Mouse (Mus musculus) stomach, postnatal 0 days (tissue): ENCODE data around the gene Lrrc23. TPM values are rescaled to one million over a fixed set of nuclear protein-coding genes. Genes with fewer than 3 reads are reported as not detected.

ENCODE experiments used
- ATAC-seq: fragments of 200-750 bp; cut with Nextera tagmentation; 2 replicates; pipeline ENCODE4 v1.8.0; 2017; ENCODE audit not compliant: low FRiP score, low TSS enrichment
- DNase-seq: peaks from one replicate; pipeline ENCODE4 v3.0.0-alpha.2; 2016; ENCODE audit warnings: low spot score
- H3K27ac ChIP-seq: fragments of 300-500 bp; sonication (generic); replicated peaks from 2 replicates; pipeline ENCODE4 v1.5.1; 2014; ENCODE audit warnings: mild to moderate bottlenecking, control low read depth
- H3K27me3 ChIP-seq: fragments of 300-500 bp; sonication (generic); 2 replicates; pipeline ENCODE4 v1.6.1; 2014; ENCODE audit warnings: low read length; ENCODE audit not compliant: control insufficient read depth, insufficient read depth
- H3K36me3 ChIP-seq: fragments of 300-500 bp; sonication (generic); 2 replicates; pipeline ENCODE4 v1.6.1; 2014; ENCODE audit warnings: low read length, mixed read lengths; ENCODE audit not compliant: control insufficient read depth, insufficient read depth
- H3K4me1 ChIP-seq: fragments of 300-500 bp; sonication (generic); replicated peaks from 2 replicates; pipeline ENCODE4 v1.6.1; 2014; ENCODE audit warnings: antibody characterized with exemption; ENCODE audit not compliant: control insufficient read depth, insufficient read depth
- H3K4me2 ChIP-seq: fragments of 300-500 bp; sonication (generic); replicated peaks from 2 replicates; pipeline ENCODE4 v1.6.1; 2014; ENCODE audit warnings: low read depth, mild to moderate bottlenecking, control low read depth, moderate library complexity
- H3K4me3 ChIP-seq: fragments of 300-500 bp; sonication (generic); 2 replicates; pipeline ENCODE4 v1.5.1; 2014; ENCODE audit warnings: low read depth, low read length, control low read depth
- H3K9ac ChIP-seq: fragments of 300-500 bp; sonication (generic); 2 replicates; pipeline ENCODE4 v1.6.1; 2014; ENCODE audit warnings: mild to moderate bottlenecking, low read length, control low read depth, mixed read lengths
- H3K9me3 ChIP-seq: fragments of 300-500 bp; sonication (generic); 2 replicates; pipeline ENCODE4 v1.6.1; 2016; ENCODE audit warnings: low read length; ENCODE audit not compliant: control insufficient read depth
- CTCF ChIP-seq: IDR thresholded peaks from 2 replicates; pipeline ENCODE4 v1.5.1; 2016; ENCODE audit warnings: antibody characterized with exemption, low read depth, mild to moderate bottlenecking, moderate library complexity
- EP300 ChIP-seq: optimal IDR thresholded peaks from 2 replicates; pipeline ENCODE3; 2016; ENCODE audit warnings: antibody characterized with exemption
- WGBS: fragments of 180-500 bp; shearing (Covaris S2); extraction: QIAGEN DNeasy Blood & Tissue Kit; methylation state at CpG from one replicate; pipeline ENCODE4 v1.1.7; 2014; 5-methylcytosine and 5-hydroxymethylcytosine counted together
- polyA plus RNA-seq: library from polyadenylated mRNA; unstranded; fragments of >200 nt; fragmentation: Nextera tagmentation; extraction: Ambion mirVana; gene quantifications from 2 replicates; pipeline ENCODE4 v1.2.1, GENCODE M21; 2015

Gene Lrrc23
- 0.19 and 0.28 TPM in 2 replicates for polyA plus RNA-seq

- WGBS: 2% methylated on average over 23 of the region's 23 CpGs
- no peaks in the 10 kb centered on the region for H3K9me3 ChIP-seq
- H3K4me3 ChIP-seq: peak within 1 kb of the TSS; percentile 33
- DNase-seq: no peak
- H3K36me3 ChIP-seq: no peaks in the 10 kb centered on the region
- H3K4me1 ChIP-seq: no peaks in the 10 kb centered on the region
- H3K9ac ChIP-seq: peak within 1 kb of the TSS; percentile 45; the same call in 1 of the 2 replicates
- ATAC-seq: peak; percentile 34
- H3K27me3 ChIP-seq: no peaks in the 10 kb centered on the region; the same call in 1 of the 2 replicates
- TF ChIP-seq EP300: no peak
- H3K27ac ChIP-seq: no peak within 1 kb of the TSS
- H3K4me2 ChIP-seq: peak within 1 kb of the TSS; percentile 58
Observed at GRCm38 (mm10) chr6:124779222-124779983, at the start of gene Lrrc23. Lrrc23 (minus strand) TSS chr6:124779727.

DNA sequence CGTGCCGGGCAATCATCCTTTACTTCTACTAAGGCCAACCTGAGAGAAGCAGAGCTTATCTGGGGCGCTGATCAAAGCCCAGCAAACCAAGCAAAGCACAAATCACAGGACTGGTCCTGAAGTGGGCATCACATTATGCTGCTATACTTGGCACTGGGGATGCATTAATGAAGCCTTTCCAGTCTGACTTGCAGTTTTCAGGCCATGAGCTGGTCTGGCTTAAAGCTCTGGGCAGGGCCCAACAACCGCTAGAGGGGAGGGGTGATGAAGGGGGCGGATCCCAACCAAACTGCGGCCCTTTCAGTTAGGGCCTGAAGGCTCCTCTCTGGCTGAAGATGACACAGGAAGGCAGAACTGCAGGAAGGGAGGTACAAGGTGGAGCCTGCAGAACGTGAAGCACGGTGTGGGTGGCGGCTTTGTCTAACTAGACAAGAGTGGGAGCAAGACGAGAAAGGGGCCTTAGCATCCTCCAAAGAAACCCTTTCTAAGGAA is 48.6 kb upstream of the Lrrc23 start:
- Histone ChIP-seq H3K4me3 (peak overlapping the region; percentile 66), H3K9ac (peak overlapping the region; percentile 60), H3K27ac (peak overlapping the region; percentile 76), H3K4me1 (0 out of 2 replicates have a peak, but pooled peaks cover 2% of the 10 kb centered on the region), H3K4me2 (peak overlapping the region; percentile 83), H3K27me3 (no peaks in the 10 kb centered on the region), H3K36me3 (peaks cover 13% of the 10 kb centered on the region), H3K9me3 (no peaks in the 10 kb centered on the region)
- WGBS: 18% methylated on average over 10 of the region's 10 CpGs
- ATAC-seq: no peak
- DNase-seq: peak; percentile 49
- TF ChIP-seq CTCF: no peak; the same call in none of the 2 replicates
- TF ChIP-seq EP300: no peak

DNA sequence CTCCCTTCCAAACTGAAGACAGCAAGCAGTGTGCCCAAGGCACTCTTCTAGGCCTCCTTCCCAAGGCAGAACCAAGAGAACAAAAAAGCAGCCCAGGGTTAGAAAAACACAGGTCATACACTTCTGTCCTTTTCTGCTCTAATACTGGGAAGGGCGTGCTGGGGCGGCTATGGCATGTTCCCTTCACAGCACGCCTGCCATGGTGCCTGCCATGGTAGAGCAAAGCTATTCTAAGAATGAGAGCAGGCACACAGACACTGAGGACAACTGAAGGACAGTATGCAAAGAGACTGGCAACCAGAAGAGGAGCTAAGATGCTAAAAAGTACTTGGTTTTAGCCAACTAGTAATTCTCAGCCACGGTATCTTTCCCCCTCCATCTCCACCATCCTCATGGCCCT is 42.5 kb upstream of the Lrrc23 start:
- no peak overlapping the region for H3K9ac ChIP-seq
- no peaks in the 10 kb centered on the region for H3K27me3 ChIP-seq
- H3K9me3 ChIP-seq: no peaks in the 10 kb centered on the region
- no peak overlapping the region for H3K27ac ChIP-seq
- no peak overlapping the region for H3K4me3 ChIP-seq
- DNase-seq (no peak), ATAC-seq (no peak)
- TF ChIP-seq EP300 (no peak), CTCF (no peak)
- peaks cover 50% of the 10 kb centered on the region for H3K36me3 ChIP-seq
- no peaks in the 10 kb centered on the region for H3K4me1 ChIP-seq
- WGBS: 91% methylated on average over 4 of the region's 4 CpGs
- H3K4me2 ChIP-seq: no peak overlapping the region

GRCm38 (mm10) chr6:124820891-124821290 is 41.4 kb upstream of the Lrrc23 start:
- H3K4me3 ChIP-seq: no peak overlapping the region
- H3K36me3 ChIP-seq: peaks cover 51% of the 10 kb centered on the region
- H3K9ac ChIP-seq: no peak overlapping the region
- DNase-seq (no peak), ATAC-seq (no peak)
- H3K27ac ChIP-seq: no peak overlapping the region
- TF ChIP-seq CTCF (no peak), EP300 (no peak)
- 94% methylated on average over 5 of the region's 5 CpGs for whole genome bisulfite sequencing
- H3K4me1 ChIP-seq: no peaks in the 10 kb centered on the region
- no peaks in the 10 kb centered on the region for H3K27me3 ChIP-seq
- H3K9me3 ChIP-seq: no peaks in the 10 kb centered on the region
- H3K4me2 ChIP-seq: no peak overlapping the region

GRCm38 (mm10) chr6:124817971-124818370 is 38.4 kb upstream of the Lrrc23 start:
- 91% methylated on average over 8 of the region's 8 CpGs for WGBS

GRCm38 (mm10) chr6:124817563-124817962 is 38.0 kb upstream of the Lrrc23 start:
- Histone ChIP-seq H3K27me3 (no peaks in the 10 kb centered on the region), H3K4me1 (peaks cover 4% of the 10 kb centered on the region), H3K4me3 (no peak overlapping the region), H3K9ac (no peak overlapping the region), H3K27ac (no peak overlapping the region), H3K36me3 (peaks cover 44% of the 10 kb centered on the region), H3K4me2 (no peak overlapping the region), H3K9me3 (no peaks in the 10 kb centered on the region)
- no peak for ATAC-seq
- TF ChIP-seq EP300 (no peak), CTCF (no peak)
- 93% methylated on average over 8 of the region's 8 CpGs for WGBS
- DNase-seq: no peak

More at GRCm38 (mm10) chr6:124817971-124818370, 38.4 kb upstream of the Lrrc23 start:
- no peak overlapping the region for H3K9ac ChIP-seq
- H3K36me3 ChIP-seq: peaks cover 45% of the 10 kb centered on the region
- DNase-seq (no peak), ATAC-seq (no peak)
- no peaks in the 10 kb centered on the region for H3K27me3 ChIP-seq
- no peak overlapping the region for H3K27ac ChIP-seq
- H3K4me1 ChIP-seq: peaks cover 4% of the 10 kb centered on the region
- no peak overlapping the region for H3K4me3 ChIP-seq
- no peaks in the 10 kb centered on the region for H3K9me3 ChIP-seq
- no peak overlapping the region for H3K4me2 ChIP-seq
- TF ChIP-seq EP300 (no peak), CTCF (no peak)
